Mouse (Mus musculus) lung, postnatal 4 days (tissue): Measurements from ENCODE around the gene Olfr924.
"Not testable (repeated sequence)": the region's sequence is repeated elsewhere in the genome, so short reads cannot be mapped to it uniquely, and the experiment has no call there.

Experiments
- DNase-seq, 2 experiments: peaks; one replicate each; pipeline ENCODE4 v3.0.0; 2021

Gene Olfr924

GRCm38 (mm10) chr9:38844149-38844548, at the start of gene Olfr924:
Olfr924 (plus strand) TSS chr9:38844449.
- no peak for DNase-seq

GRCm38 (mm10) chr9:38805696-38806095, 38.6 kb upstream of the Olfr924 start:
- no peak for DNase-seq

DNA sequence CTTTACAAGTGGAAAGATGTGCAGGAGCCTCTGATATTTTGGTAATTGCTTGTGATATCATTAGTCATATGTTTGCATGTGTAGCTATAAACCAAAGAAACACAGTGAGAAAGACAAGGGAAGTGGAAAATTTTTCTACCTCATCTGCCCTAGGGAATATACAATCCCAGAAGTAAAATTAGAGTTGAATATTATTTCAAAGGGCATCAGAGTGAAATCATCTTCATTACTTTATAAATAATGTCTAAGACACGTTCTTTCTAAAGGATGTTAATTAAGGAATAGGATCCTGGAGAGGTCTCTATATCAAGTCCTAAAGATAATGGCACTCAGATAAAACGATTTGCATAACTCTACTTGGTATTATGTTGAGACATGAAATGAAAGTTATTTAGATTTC, 29.9 kb upstream of the Olfr924 start, which contains the start of gene Olfr922:
Gene Olfr922 (plus strand): TSS at position 301 of the 400 bp plus-strand sequence.
- no peak for DNase-seq

DNA sequence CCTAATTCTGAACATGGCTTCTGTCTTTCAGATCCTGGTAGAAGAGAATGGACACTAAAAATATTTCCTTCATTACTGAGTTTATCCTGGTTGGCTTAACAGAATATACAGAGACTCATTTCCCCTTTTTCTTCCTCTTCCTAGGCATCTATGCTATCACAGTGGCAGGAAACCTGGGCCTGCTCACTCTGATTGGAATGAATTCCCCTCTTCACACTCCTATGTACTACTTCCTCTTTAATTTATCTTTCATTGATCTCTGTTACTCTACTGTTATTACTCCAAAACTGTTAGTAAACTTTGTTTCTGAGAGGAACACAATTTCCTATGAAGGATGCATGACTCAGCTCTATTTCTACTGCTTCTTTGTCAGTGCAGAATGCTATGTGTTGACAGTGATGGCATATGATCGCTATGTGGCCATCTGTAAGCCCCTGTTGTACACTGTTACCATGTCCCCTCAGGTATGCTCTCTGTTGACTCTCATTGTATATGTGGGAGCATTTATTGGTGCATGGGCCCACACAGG, 28.7 kb upstream of the Olfr924 start:
- no peak for DNase-seq

GRCm38 (mm10) chr9:38826245-38826644, 18.0 kb upstream of the Olfr924 start, which contains the start of gene Olfr923:
Olfr923 (plus strand) TSS chr9:38826545.
- no peak for DNase-seq

DNA sequence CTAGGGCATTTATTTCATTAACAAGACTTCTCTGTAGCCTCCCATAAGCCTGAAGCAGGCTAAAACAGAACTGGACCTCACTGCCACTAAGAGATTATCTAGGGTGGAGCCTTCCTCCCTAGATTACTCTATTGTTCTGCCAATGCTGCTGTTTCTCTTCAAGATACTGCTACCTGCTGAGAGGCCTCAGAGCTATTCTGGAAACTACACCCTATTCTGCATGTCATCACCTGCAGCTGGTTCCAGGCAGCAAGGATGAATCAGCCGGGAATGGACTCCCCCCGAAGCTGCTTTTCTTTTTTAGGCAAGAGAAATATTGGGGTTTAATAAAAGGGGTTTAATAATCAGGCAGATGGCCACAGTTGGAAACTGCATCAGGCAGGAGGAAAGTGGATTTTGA, 11.2 kb upstream of the Olfr924 start:
- no peak for DNase-seq

DNA sequence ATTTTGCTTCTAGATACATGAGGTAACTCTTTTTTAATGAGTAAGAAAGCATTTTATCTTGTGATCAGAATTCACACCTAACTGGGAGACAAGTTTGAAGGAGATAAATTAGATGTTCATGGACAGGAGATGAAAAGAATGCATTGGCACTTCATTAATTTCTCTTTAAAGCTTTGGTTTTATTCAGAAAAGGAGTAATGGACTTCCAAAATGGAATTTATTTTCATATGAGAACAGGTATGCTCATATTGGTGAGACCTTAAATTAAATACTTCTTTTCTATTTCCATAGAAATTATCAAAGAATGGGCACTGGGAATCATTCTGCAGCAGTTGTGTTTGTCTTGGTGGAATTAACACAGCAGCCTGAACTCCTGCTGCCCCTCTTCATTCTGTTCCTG, 10.5 kb downstream of the Olfr924 start, which contains the start of gene Olfr26:
Gene Olfr26 (plus strand): TSS at position 301 of the 400 bp plus-strand sequence.
- no peak for DNase-seq

- not testable (repeated sequence) for DNase-seq
Measured at GRCm38 (mm10) chr9:38874880-38875279, 30.6 kb downstream of the Olfr924 start.

DNA sequence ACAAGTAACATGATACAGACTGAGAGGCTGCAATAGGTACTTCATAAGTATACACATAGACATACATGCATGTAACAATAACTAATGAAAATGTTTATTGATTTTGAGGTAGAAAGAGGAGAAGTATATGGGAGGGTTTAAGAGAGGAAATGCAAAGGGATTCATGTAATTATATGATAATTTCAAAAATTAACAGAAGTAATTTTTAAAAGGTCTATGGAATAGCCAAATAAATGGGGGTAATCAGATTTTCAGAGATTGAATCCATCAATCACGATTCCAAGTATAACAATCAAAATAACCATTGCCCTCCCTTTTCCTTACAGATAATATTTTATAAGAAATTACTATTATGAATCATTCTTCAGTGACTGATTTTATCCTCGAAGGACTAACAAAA, 32.6 kb downstream of the Olfr924 start, which contains the start of gene Olfr926:
Gene Olfr926 (plus strand): TSS at position 301 of the 400 bp plus-strand sequence.
- DNase-seq = no peak
